Mouse (Mus musculus): Measurements from ENCODE around the gene Tax1bp1.

- TF ChIP-seq CTCF (IDR thresholded peaks at IDR 0.05; ENCODE audit: low read depth, low read length) (no peak), POLR2A (IDR thresholded peaks at IDR 0.05; ENCODE audit: extremely low read depth, insufficient read depth, low read length) (no peak)
Observed at GRCm38 (mm10) chr6:52681847-52682485, 31.6 kb upstream of the Tax1bp1 start.

Data from liver, adult 2 months (tissue).